Mouse (Mus musculus) cerebellum, adult (tissue): ENCODE measurements at regions not wholly inside any gene's neighbourhood (a gene's known extent, or its start where the extent isn't known, plus 50 kb on each side); places are given as distances from the start of the nearest gene placed in this dataset.

ENCODE experiments used
- ATAC-seq: cut with Nextera tagmentation; 2 replicates; pipeline ENCODE4 v1.9.2; 2017; ENCODE audit warnings: mild to moderate bottlenecking, moderate library complexity, mixed read lengths; ENCODE audit not compliant: insufficient number of reproducible peaks, low FRiP score, low TSS enrichment

DNA sequence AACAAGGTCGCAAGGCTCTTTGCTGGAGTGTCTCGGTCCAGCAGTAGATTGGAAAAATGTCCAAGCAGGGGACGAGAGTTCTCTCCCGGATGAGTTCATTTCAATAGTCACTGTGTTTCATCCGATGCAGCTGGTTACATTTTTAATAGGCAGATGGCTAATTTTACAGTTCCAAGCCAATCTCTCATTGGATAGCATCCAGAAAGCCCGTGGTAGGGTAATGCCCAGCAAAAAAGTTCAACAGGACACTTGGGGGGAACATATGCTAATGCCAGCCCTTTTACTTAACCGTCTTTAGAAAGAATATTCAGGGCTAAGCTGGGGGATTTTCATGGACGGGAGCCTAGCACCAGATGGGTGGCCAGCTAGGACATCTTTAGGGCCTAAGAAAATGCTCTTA, 264.6 kb upstream of the Sall1 start:
- no peak for ATAC-seq

DNA sequence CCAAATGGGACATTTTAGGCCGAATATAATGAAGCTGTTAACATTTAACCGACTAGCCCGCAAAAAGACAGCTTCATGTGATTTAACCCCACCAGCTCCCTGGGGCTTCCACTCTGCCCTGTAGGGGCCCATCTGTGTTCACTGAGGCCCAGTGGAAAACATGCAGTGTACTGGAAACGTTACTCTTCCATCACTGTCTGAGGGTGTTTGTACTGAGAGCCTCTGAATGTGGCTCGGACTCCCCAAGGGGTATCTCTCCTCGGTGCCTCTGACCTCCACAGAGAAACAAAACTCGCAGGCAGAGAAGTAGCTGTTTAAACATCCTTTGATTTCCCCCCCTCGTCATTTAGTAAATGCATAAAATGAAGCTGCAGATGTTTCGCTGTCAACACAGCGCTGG, 263.6 kb upstream of the Sall1 start:
- ATAC-seq: no peak

DNA sequence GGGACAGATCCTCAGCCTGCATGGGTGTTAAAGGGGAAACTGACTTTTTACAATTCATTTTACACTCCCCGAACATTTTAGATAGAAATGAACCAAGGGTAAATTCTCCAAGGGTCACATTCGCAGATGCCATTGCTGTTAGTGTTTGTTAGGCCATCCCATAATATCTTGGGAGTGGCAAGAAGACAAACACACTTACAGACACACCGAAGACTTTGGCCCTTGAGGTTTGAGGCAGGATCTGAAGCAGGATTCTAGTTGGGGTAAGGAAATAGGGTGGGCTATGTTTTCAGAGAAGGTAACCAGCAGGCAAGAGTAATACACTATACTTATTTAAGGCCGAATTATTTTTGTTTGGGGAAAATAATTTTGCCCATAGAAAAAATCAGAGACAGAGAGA, 263.1 kb upstream of the Sall1 start:
- no peak for ATAC-seq

DNA sequence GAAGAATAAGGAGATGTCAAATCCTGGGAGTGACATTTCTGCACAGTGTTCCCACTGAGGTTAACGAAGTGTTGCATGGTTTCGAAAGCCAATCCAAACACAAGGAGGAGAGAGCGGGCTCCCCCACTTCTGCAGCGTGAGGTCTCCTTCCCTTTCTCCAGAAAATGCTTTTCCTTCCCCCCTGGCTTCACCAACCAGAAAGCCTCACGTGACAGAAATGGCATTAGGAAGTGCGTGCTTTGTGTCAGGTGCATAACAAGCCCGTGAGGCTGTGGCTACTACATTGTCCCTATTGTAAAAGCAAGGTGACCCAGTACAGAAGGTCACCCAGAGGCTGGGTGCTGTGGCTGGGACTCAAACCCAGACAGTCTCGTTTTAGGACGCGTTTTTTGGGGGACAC, 260.2 kb upstream of the Sall1 start:
- no peak for ATAC-seq

DNA sequence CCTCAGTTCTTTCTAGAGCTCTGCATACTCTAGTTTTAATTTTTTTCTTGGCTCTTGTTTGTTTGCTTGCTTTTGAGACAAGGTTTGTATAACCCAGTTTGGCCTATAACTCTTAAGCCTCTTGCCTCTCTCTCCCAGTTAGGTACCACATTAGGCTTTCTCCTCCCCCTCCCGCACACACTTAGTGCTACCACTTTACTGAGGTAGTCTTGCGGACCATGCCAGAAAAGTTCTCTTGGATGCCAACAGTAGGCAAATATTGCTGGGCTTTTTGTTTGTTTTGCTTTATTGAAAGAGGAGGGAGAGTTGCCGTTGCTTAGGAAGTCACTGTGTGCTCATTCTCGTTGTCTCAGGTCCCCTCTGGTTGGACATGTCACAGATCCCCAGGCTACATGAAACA, 259.4 kb upstream of the Sall1 start:
- ATAC-seq: no peak

DNA sequence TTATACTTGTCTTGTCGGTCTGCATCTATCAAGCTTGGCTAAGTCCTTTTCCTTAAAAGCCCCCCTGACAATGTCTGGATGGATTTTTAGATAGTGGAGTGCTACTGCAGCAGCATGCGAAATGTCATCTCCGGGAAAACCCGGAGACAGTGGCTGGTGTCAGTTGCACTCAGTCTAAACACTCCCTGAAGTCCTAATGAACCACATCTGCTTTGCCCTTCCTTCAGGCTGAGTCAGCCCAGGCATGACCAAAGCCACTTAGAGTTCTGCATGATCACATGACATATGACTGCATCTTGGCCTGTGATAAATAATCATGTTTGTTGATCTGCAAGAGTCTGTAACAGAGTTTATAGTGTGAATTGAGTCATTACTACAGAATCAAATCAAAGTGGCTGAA, 255.7 kb upstream of the Sall1 start:
- ATAC-seq: no peak

DNA sequence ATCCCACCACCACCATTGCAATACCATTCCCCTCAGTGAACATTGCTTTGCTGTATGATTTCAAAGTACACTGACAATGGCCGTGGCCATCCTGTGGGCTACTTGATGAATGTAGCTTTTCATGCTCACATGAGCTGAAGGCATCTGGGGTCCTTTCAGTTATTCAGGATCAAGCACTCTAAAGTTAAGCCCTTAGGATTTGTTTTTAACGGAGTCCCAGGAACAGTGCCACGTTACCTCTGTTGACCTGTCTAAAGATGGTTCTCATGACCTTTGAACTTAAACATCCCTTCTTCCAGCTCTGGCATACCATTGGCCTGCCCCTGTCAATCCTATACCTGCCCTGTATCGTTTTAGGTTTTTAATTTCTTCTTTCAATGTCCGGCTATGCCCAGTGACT, 251.7 kb upstream of the Sall1 start:
- ATAC-seq: no peak

DNA sequence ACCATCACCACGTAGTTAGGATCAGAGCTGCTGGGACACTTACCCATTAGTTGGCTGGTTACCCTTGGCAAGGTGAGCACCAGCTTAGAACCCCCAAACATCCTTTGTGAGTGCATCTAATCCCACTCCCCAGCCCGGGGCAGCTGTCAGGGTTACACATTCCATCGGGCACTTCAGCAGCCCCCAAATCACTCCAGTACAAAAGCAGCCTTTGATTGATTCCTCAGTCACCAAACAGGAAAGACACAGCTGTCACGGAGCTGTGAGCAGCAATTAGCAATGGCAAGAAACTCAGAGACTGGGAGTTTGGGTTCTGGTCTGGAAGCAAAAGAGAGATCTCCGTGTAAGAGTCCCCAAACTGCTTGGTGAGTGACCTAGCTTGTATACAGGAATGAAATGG, 245.1 kb upstream of the Sall1 start:
- ATAC-seq: no peak

DNA sequence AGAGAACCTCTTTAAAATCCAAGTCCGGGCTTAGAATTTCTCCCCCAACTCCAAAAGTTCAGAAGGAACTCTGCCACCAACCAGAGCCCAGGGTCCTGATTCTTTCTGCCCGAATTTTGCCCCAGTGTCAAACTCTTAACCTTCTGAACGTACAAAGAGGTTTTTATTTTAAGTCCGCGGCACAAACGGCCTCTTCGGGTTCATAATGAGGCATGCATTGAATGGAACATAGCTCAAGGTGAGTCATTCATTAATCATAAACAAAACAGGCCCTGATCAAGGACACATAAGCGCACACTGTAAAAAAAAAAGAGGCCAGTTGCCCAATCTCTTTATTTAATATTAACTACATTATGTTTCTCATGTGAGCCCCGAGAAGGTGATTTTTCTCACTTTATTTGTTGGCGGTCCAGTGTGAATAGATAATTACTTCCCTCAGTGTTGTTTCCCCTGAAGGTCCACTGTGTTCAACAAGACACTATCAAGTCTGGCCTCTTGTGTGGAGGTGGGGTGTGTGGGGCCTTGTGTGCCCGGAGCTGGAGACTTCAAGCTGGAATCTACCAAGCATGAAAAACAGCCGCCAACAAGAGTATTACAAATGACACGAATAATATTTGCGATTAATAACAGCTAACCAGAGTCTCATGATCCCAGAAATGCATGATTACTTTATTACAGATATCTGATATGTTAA, 241.1 kb upstream of the Sall1 start:
- no peak for ATAC-seq

DNA sequence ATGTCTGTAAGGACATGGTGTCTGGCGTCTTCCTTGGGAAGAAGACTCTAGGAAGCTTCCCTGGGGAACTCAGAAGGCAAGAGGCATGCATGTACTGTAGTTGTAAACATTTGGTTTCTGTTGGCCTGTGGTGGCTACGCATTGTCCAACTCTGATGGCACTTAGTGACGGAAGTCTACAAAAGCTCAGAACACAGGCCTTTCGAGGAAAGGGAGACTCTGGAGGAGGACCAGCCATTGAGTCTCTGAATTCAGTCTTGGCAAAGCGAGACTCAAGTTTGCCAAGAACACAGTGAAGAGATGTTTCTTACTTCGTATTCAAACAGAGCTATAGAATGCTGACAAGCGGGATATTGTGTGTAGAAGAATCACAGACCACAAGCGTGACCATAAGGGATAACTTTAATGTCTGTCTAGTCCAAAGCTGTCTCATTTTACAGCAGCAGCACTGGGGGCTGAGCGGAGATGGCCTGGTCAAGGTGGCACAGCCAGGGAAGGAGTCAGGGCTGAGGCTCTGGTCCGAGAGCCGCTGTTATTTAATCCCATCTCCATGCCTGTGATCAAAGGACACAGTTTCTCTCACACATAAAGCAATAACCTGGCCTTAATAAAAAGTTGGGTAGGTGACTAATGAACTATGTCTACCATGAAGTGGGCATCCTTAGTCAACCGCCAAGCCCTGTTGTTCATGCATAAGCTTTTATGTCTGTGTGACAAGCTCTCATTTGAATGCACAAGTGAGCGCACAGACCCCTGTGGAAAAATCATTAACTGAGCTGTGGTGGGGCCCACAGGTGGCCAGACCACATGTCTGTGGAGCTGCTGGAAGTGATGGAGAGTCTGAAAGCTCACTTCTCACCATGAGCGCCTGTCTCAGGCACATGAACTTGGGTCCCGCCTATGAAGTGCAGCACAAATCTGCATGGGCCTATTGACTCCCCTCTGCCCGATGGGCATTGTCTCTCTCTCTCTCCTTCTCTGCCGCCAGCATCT, 239.4 kb upstream of the Sall1 start:
- no peak for ATAC-seq

DNA sequence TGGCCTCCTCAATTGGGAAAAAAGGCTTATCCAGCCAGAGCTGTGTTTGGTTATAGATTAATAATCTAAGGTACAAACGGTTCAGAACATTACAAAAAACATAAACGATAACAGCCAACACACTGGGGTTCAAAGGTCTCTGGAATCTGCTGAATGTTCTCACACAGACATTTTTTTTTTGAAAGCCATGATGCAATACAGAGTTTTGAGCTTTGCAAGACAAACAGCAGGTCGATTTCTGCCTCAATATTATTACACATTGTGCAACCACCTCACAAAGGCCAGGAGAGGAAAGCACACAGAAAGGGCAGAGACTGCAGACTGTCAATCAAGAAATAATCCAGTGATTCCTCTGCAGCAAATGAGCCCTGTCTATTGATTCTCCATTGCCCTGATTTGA, 235.9 kb upstream of the Sall1 start:
- no peak for ATAC-seq

DNA sequence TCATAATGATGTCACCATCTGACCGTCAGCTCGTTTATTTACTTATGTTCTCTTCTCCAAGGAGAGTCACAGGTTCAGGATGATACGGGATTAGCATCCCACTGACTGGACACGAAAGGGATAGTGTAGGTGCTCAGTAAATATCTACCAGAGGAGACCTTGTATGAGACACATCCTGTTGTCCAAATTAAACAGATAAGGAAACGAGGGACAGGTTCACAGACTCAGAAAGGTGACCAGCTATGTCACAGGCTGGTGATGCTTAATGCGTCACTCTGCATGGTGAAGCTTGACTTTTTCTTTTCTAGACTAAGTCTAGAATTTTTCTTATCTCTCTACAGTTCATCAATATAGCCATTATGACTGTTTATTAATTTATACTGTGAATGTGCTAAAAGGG, 235.2 kb upstream of the Sall1 start:
- no peak for ATAC-seq

DNA sequence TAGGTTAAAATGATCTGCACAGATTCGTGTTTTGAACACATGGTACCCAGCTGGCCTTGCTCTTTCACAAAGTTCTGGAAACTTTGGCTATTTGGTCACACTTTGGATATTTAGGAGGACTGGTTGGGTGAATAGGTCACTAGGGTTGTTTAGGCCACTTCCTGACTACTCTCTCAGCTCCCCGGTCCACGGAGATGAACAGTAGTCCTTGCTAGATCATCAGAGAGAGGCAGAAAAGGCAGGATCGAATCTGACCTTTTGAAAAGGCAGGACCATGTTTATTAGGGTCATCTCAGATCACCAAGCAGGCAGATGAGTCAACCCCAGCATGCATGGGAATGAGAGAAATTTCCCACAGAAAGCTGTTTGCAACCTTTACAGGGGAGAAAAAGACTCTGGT, 229.3 kb upstream of the Sall1 start:
- ATAC-seq: no peak

DNA sequence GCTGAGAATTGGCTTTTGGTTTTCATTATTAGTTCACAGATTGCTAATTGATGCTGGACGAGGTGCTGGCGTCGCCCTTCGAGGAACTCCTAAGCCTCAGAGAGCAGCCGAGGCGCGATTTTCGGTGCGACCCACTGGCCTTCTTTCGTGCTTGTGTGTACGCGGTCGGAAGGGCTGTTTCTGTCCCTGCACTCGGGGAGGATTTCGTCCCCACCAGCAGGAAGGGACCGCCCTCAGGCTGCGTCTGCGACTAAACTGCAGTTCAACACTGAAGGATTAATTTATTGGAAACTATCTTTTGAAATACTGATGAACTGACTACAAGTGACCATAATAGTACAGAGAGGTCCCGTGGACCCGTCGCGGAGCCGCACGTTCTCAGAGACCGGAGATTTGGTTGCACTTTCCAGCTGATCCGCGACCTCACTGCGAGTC, 228.4 kb upstream of the Sall1 start:
- no peak for ATAC-seq

DNA sequence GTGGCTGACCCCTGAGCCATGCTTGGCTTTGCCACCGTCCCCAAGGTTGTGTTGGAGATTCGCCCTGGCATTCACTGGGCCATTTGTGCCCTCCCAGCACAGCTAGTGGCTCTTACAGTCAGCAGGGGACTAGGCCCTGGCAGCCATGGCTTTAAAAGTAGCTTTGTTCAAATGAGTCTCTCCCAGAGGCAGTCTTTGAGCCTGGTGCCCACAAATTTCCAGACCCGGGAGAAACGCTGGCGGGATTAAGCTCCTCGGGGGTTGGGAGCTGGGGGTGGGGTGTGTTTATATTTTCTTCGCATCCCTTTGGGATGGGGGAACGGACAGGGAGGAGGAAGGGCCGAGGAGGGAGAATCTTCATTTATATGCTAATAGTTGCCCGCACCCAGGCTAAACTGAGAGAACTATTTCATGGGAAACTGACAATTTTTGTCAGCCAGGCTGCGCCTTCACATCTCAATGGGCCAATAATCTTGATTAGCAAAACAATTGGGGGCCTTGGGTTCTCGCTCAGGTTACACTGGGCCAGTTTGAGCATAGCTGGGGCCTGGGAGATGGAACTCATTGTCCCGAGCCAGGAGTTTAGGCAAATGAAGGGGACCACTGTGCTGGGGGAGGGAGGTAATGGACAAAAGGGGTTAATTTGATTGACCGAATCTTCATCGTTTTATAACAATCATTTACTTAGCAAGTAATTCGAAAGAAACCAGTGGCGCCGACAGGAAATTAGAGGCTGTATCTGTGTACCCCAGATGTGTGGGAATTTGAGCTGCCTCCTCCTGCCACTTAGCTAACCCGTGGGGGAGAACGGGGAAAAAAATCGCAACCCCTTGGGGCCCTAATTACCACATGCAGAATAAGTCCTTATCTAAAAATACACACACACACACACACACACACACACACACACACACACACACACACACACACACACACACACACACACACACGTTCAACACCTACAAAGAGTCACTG, 227.7 kb upstream of the Sall1 start:
- ATAC-seq: no peak

DNA sequence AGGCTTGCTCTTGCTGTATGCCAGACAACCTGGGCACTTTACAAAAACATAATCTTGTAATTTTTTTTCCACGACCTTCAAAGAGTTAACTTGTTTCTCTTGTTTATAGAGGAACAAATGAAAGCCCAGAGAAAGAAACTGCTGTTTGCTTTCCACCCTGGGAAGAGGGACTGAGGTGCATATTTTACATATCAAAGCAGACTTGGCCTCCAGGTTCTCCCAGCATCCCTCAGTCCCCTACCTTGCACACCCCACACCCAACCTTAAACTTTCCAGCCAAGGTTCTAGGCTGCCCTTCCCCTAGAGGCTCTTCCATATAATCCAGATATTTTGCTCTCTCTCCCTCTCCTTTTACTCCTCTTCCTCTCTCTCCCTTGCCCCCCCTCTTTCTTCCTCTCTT, 226.0 kb upstream of the Sall1 start:
- ATAC-seq: no peak

DNA sequence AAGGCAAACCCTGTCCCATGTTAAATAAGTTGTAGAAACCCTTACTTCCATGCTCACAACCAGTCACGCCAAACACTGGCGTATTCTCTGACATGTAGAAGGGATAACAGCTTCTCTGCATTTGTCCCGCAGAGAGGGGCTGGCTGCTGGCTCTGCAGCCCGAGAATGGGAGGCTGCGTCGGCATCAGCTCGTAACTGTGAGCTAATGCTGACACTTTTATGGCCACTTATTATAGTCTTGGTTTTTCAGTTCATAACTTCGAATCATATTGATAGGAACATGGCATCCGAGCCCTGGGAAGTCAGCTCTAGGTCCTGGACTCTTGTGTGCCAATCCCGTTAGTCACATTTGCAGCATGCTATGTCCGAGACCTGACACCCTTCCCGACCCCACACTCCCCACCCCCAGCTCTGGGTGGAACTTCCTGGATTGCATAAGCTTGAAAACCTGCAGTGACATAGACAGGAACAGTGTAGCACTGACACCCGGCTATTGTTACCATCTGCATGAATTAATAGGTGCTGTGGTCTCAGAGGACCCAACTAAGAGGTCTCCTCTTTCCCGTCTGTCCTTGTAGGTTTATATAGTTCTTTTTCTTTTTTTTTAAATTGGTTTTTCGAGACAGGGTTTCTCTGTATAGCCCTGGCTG, 217.3 kb upstream of the Sall1 start:
- ATAC-seq: no peak

DNA sequence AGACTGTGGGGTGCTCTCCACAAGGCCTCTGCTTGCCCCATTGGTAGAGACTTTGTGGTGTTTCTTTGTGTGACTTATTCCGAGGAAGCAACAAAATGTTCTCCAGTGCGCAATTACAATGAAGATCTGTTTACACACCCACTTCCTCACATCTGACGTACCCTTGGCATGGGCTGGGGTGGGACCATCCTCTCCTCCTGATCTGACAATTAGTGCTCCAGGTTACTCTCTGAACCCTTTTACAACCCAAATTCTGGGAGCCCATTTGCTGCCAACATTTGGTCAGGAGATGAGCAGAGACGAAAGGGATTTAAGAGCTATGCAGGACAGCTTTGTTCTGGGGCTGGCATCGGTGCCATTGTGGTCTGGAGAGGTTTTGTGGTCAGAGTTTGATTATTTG, 215.9 kb upstream of the Sall1 start:
- no peak for ATAC-seq

DNA sequence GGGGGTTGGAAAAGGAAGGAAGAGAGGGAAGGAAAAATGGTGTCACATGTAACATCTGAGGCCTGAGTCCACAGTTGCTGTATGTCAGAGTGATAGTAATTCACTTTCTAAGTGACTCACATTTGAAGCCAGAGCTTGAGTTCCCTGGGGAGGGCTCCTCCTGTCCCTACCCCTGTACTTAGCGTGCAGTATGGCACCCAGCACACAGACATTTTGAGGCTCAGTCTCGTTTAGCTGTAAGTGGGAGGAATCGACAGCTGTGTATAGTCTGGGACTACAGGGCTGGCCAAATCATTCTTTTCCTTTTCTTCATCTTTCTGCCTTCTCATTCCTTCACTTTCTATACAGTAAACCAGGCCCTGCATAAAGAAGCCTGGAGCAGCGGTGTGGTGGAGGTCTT, 202.4 kb upstream of the Sall1 start:
- no peak for ATAC-seq

DNA sequence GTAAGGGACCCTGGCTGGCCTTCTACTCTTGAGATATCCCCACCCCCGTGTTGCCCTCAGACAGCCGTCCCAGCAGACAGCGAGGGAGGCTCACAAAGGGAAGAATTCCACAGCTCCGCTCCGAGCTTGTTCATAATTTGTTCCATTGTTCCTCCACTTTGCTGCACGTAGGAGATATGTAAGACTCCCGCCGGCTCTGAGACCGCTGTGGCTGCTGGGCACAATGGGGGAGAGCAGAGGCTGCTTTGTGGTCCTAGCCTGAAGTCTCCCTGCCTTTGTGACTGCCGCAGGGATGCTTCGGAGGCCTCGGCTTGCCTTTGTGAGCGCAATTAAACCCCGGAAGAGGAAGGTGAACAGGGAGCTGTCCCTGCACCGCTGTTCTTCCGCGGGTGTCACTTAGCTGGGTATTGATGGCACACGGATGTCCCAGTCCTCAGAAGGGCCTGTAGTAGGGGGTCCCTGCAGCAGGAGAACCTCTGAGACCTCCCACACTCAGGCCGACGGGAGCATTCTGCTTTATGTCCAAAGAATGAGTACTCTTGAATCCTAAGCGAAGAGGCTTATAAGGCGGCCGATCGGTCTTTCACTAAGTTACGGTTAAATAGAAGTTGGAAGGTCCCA, 201.3 kb upstream of the Sall1 start:
- no peak for ATAC-seq
